Mouse (Mus musculus) brain, embryonic 14.5 days (tissue): Measurements from ENCODE around the gene Nfia. TPM values are rescaled to one million over a fixed set of nuclear protein-coding genes. Genes with fewer than 3 reads are reported as not detected.

Experiments
- DNase-seq: peaks from one replicate; pipeline ENCODE4 v3.0.0-alpha.2; 2011; ENCODE audit warnings: low read depth
- CTCF ChIP-seq: fragments of 200-500 bp; IDR thresholded peaks from 2 replicates; pipeline ENCODE4 v1.5.1; 2012; ENCODE audit warnings: inconsistent platforms, mild to moderate bottlenecking, moderate library complexity, borderline replicate concordance; ENCODE audit not compliant: insufficient read depth, insufficient read length; ENCODE audit errors: extremely low read depth
- POLR2A ChIP-seq: fragments of 200-500 bp; IDR thresholded peaks from 2 replicates; pipeline ENCODE4 v1.6.1; 2012; ENCODE audit warnings: mild to moderate bottlenecking, inconsistent platforms, borderline replicate concordance; ENCODE audit not compliant: poor library complexity, insufficient read depth, insufficient read length, severe bottlenecking; ENCODE audit errors: extremely low read depth
- polyA plus RNA-seq: library from polyadenylated mRNA; depleted of rRNA; stranded (reverse); fragments of >200 nt; gene quantifications from 2 replicates; pipeline ENCODE4 v1.2.3, GENCODE M21; 2012

The Nfia gene
- polyA plus RNA-seq, 1 experiment: 56.0 TPM

GRCm38 (mm10) chr4:97823512-97823911 is 51.0 kb downstream of the Nfia start:
- TF ChIP-seq POLR2A (no peak), CTCF (no peak)
- no peak for DNase-seq

- DNase-seq: peak; percentile 77
- TF ChIP-seq POLR2A (no peak), CTCF (no peak)
These were observed 51.9 kb downstream of the Nfia start for GRCm38 (mm10) chr4:97824451-97824850.

GRCm38 (mm10) chr4:97825432-97825831 is 52.9 kb downstream of the Nfia start:
- no peak for DNase-seq
- TF ChIP-seq POLR2A (no peak), CTCF (no peak)

- TF ChIP-seq CTCF (no peak), POLR2A (no peak)
- DNase-seq: peak; percentile 78
These were observed 53.3 kb downstream of the Nfia start for GRCm38 (mm10) chr4:97825841-97826240.

GRCm38 (mm10) chr4:97827115-97827514 is 54.6 kb downstream of the Nfia start:
- TF ChIP-seq CTCF: no peak
- TF ChIP-seq POLR2A: no peak
- peak; percentile 67 for DNase-seq

GRCm38 (mm10) chr4:97828579-97828978 is 56.0 kb downstream of the Nfia start:
- DNase-seq: no peak
- TF ChIP-seq POLR2A: no peak
- no peak for TF ChIP-seq CTCF

GRCm38 (mm10) chr4:97829336-97830050 is 57.0 kb downstream of the Nfia start:
- TF ChIP-seq POLR2A (no peak), CTCF (no peak)
- DNase-seq: no peak

- no peak for DNase-seq
- TF ChIP-seq CTCF: no peak
- no peak for TF ChIP-seq POLR2A
These were observed 57.7 kb downstream of the Nfia start for GRCm38 (mm10) chr4:97830051-97830853.

- TF ChIP-seq CTCF: no peak
- TF ChIP-seq POLR2A: no peak
- no peak for DNase-seq
These were observed 58.5 kb downstream of the Nfia start for GRCm38 (mm10) chr4:97830935-97831608.

- TF ChIP-seq CTCF (no peak), POLR2A (no peak)
- no peak for DNase-seq
These were observed 59.2 kb downstream of the Nfia start for GRCm38 (mm10) chr4:97831611-97832278.

- no peak for DNase-seq
- no peak for TF ChIP-seq POLR2A
- TF ChIP-seq CTCF: no peak
These were observed 59.7 kb downstream of the Nfia start for GRCm38 (mm10) chr4:97832279-97832640.

GRCm38 (mm10) chr4:97836812-97837211 is 64.3 kb downstream of the Nfia start:
- TF ChIP-seq CTCF: no peak
- TF ChIP-seq POLR2A: no peak
- peak; percentile 80 for DNase-seq

GRCm38 (mm10) chr4:97837724-97838123 is 65.2 kb downstream of the Nfia start:
- TF ChIP-seq POLR2A (no peak), CTCF (no peak)
- no peak for DNase-seq
